12 mouse cellular contexts compared by ENCODE assay signal in genomic region chr2:42253166-42253565, GRCm38 (mm10).
"Had no signal": no experiment of that assay in that cellular context is flagged by ENCODE, and none has a peak within 500 bp of the region (broad histone marks: within the 10 kb centered on the region; RNA-seq: fewer than 3 reads in every experiment).

No protein-coding gene starts in this region.

- ATAC-seq: intestine, postnatal 0 days; liver, embryonic 12.5 days had no signal

- DNase-seq: kidney, adult 2 months; kidney, postnatal 25 days; liver; lung, adult 18-20 months; lung, postnatal 14 days; lung, postnatal 4 days; midbrain, embryonic 14.5 days; thymus, adult 2 months; thymus, postnatal 14 days; thymus, postnatal 4 days had no signal
